In genomic region chr8:122347811-122348552, GRCm38 (mm10) we compare ENCODE assay signal across 9 mouse cellular contexts. TPM values are rescaled to one million over a fixed set of nuclear protein-coding genes. Genes with fewer than 3 reads are reported as not detected.
DNase-seq lines count a peak whose midpoint lies in the region; ATAC-seq and TF ChIP-seq lines count a peak whose summit lies in the region.
"Had no signal": no experiment of that assay in that cellular context is flagged by ENCODE, and none has a peak within 500 bp of the region (broad histone marks: within the 10 kb centered on the region; RNA-seq: fewer than 3 reads in every experiment).

No protein-coding gene starts in this region.

- no peak for TF ChIP-seq RAD21 in MEL (IDR thresholded peaks at IDR 0.05; ENCODE audit: low read depth, low read length)

- H3K4me1 ChIP-seq in MEL (ENCODE audit: control insufficient read depth in 1 of 2, insufficient read depth in 2 of 2, low read length in 2 of 2): peaks cover 17 to 48% of the 10 kb centered on the region in 2 experiments

- peak; percentile 61 to 79 for DNase-seq in frontal cortex, adult 2 months (ENCODE audit: extremely low spot score in 1 of 2, low spot score in 1 of 2)
- no peak for DNase-seq in frontal cortex, postnatal 10 days (ENCODE audit: low spot score in 2 of 2)
- DNase-seq in MEL (ENCODE audit: low read depth, low spot score): peak; percentile 37
- DNase-seq in cerebellum, adult 9-11 months: peak; percentile 93
- peak in 1 of 2 experiments; percentile 62 for DNase-seq in left cerebral cortex, adult 2 months (ENCODE audit: extremely low spot score in 1 of 2, low spot score in 2 of 2)
- no peak for DNase-seq in thymus, postnatal 36 days
- DNase-seq in lung, postnatal 4 days: no peak

- H3K27me3 ChIP-seq in MEL (ENCODE audit: control insufficient read depth in 1 of 2, insufficient read depth in 2 of 2, low read length in 2 of 2): no peaks in the 10 kb centered on the region

- H3K27ac ChIP-seq in MEL (ENCODE audit: control insufficient read depth, low read depth, low read length): no peak overlapping the region
- H3K27ac ChIP-seq in left cerebral cortex, adult 2 months: peak overlapping the region; percentile 77
- H3K27ac ChIP-seq: limb, embryonic 15.5 days had no signal

- H3K9ac ChIP-seq in MEL (ENCODE audit: control insufficient read depth, low read depth, low read length, poor library complexity, severe bottlenecking): no peak overlapping the region
- H3K9ac ChIP-seq: limb, embryonic 15.5 days had no signal

- ATAC-seq in erythroblast, adult 5-6 weeks (replicated peaks; ENCODE audit: low FRiP score, poor library complexity, severe bottlenecking): no peak

- intact Hi-C loops in left cerebral cortex, adult 2 months (cut with DNase I): no loop called here

- peaks cover 0 to 23% of the 10 kb centered on the region in 2 experiments; a peak in 2 of 4 replicates for H3K36me3 ChIP-seq in MEL (ENCODE audit: control insufficient read depth in 1 of 2, insufficient read depth in 2 of 2, low read length in 2 of 2)
- H3K36me3 ChIP-seq: limb, embryonic 15.5 days had no signal

- H3K79me2 ChIP-seq in MEL (ENCODE audit: control insufficient read depth, insufficient read depth, low read length, poor library complexity): no peaks in the 10 kb centered on the region; the same call in 1 of the 2 replicates

- no peak for TF ChIP-seq CTCF in MEL (IDR thresholded peaks at IDR 0.05 in 2 of 3, conservative IDR thresholded peaks at IDR 0.05 in 1 of 3; ENCODE audit: control insufficient read depth in 1 of 3, insufficient read depth in 1 of 3, low read depth in 2 of 3, low read length in 3 of 3, poor library complexity in 1 of 3, severe bottlenecking in 1 of 3)
- no peak for TF ChIP-seq CTCF in left cerebral cortex, adult 2 months (IDR thresholded peaks at IDR 0.05)

- TF ChIP-seq EP300 in MEL (IDR thresholded peaks at IDR 0.05; ENCODE audit: low read depth in 1 of 2, low read length in 2 of 2): no peak

- no peak for TF ChIP-seq POLR2A in MEL (IDR thresholded peaks at IDR 0.05; ENCODE audit: control insufficient read depth in 1 of 2, insufficient read depth in 1 of 2, low read depth in 1 of 2, low read length in 2 of 2, poor library complexity in 1 of 2)

- H3K4me3 ChIP-seq in MEL (ENCODE audit: control insufficient read depth in 1 of 2, insufficient read depth in 1 of 2, low read depth in 2 of 2, low read length in 2 of 2): no peak overlapping the region
- H3K4me3 ChIP-seq in left cerebral cortex, adult 2 months: no peak overlapping the region
- H3K4me3 ChIP-seq: limb, embryonic 15.5 days had no signal

- no peaks in the 10 kb centered on the region for H3K9me3 ChIP-seq in MEL (replicated peaks; ENCODE audit: insufficient read depth, low read length)
- H3K9me3 ChIP-seq: limb, embryonic 15.5 days had no signal

TF ChIP-seq in MEL, 35 proteins besides CTCF, POLR2A, EP300 and RAD21:
- TF ChIP-seq E2F4 (IDR thresholded peaks at IDR 0.05; ENCODE audit: borderline replicate concordance, low read depth, low read length) (no peak), CHD1 (IDR thresholded peaks at IDR 0.05; ENCODE audit: low read depth, low read length) (no peak), MAX (IDR thresholded peaks at IDR 0.05; ENCODE audit: low read length) (no peak), USF1 (IDR thresholded peaks at IDR 0.05; ENCODE audit: low read depth, low read length) (peak; percentile 76), ZMIZ1 (IDR thresholded peaks at IDR 0.05; ENCODE audit: low read depth, low read length) (no peak)

RNA-seq across cellular contexts. Expression of gene Trhr2, which starts 12.6 kb away (rescaled TPM):
- polyA plus RNA-seq in frontal cortex, adult 2 months (2012; rRNA removed): 4.8 TPM in 2 replicates
- 0.12 TPM in 1 of 2 replicates, not detected in the other for total RNA-seq in MEL (2012; rRNA removed)
- polyA plus RNA-seq in MEL (2012; ENCODE audit: insufficient read depth in 1 of 2, insufficient read length in 2 of 2, low read depth in 1 of 2, low replicate concordance in 2 of 2, missing spikeins in 1 of 2): under 1 TPM in 1 of 2 experiments, not detected in 1; 0.07 TPM
- 10 to 100 TPM in 1 of 2 experiments, 1 to 10 TPM in 1; 7.1 to 11.4 TPM for total RNA-seq in left cerebral cortex, adult 2 months (2021)
- not detected in 2 replicates for total RNA-seq in erythroblast, adult 5-6 weeks (2015; ENCODE audit: low replicate concordance)
- total RNA-seq in erythroblast, adult 5-6 weeks (2017; ENCODE audit: low replicate concordance): not detected in 2 replicates

RNA-seq across cellular contexts. Expression of gene Zc3h18, which starts 28.4 kb away (rescaled TPM):
- polyA plus RNA-seq in frontal cortex, adult 2 months (2012; rRNA removed): 35.1 and 36.1 TPM in 2 replicates
- total RNA-seq in MEL (2012; rRNA removed): 84.3 and 98.5 TPM in 2 replicates
- 100 to 1,000 TPM in 1 of 2 experiments, 10 to 100 TPM in 1; 30.2 to 122 TPM for polyA plus RNA-seq in MEL (2012; ENCODE audit: insufficient read depth in 1 of 2, insufficient read length in 2 of 2, low read depth in 1 of 2, low replicate concordance in 2 of 2, missing spikeins in 1 of 2)
- 10 to 100 TPM; 42.3 to 45.0 TPM for total RNA-seq in left cerebral cortex, adult 2 months (2021)
- total RNA-seq in erythroblast, adult 5-6 weeks (2015; ENCODE audit: low replicate concordance): 10.8 and 14.2 TPM in 2 replicates
- total RNA-seq in erythroblast, adult 5-6 weeks (2017; ENCODE audit: low replicate concordance): 22.2 and 31.5 TPM in 2 replicates

Comparison
In these comparisons a context has a peak if more than half of its experiments do, and no peak if none do; other contexts are left out.
1. DNase-seq: peak in frontal cortex, adult 2 months (2 of 2), MEL (single experiment) and cerebellum, adult 9-11 months (single experiment); none in frontal cortex, postnatal 10 days (0 of 2), thymus, postnatal 36 days (0 of 2) and lung, postnatal 4 days (0 of 2).